Mouse (Mus musculus): ENCODE results near the gene Esyt2. TPM values are rescaled to one million over a fixed set of nuclear protein-coding genes. Genes with fewer than 3 reads are reported as not detected.

The Esyt2 gene
- polyA plus RNA-seq, 1 experiment from 2014 or later: 19.0 TPM

DNA sequence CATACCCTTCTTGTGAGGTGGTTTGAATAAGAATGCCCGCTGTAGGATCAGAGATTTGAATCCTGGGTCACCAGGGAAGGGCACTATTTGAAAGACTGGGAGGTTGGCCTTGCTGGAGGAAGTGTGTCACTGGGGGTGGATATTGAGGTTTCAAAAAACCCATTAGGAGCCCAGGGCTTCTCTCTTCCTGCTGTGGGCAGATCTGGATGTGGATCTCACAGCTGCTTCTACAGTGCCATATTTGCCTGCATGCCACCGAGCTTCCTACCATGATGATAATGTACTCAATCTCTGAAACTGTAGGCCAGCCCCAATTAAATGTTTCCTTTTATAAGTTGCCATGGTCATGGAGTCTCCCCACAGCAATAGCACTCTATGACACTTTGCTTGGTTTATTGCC, 1.8 kb upstream of the Esyt2 start:
- Histone ChIP-seq H3K27me3 (no peaks in the 10 kb centered on the region), H3K27ac (no peak overlapping the region), H3K4me2 (no peak overlapping the region), H3K9ac (replicated peaks) (no peak overlapping the region), H3K9me3 (no peaks in the 10 kb centered on the region), H3K4me3 (replicated peaks) (no peak overlapping the region), H3K36me3 (no peaks in the 10 kb centered on the region), H3K4me1 (replicated peaks) (0 out of 2 replicates have a peak, but pooled peaks cover 6% of the 10 kb centered on the region)
- no peak for ATAC-seq (ENCODE audit: insufficient number of reproducible peaks, insufficient read depth, low FRiP score, low TSS enrichment, low read depth)
- WGBS: 93% methylated on average over 2 of the region's 2 CpGs

DNA sequence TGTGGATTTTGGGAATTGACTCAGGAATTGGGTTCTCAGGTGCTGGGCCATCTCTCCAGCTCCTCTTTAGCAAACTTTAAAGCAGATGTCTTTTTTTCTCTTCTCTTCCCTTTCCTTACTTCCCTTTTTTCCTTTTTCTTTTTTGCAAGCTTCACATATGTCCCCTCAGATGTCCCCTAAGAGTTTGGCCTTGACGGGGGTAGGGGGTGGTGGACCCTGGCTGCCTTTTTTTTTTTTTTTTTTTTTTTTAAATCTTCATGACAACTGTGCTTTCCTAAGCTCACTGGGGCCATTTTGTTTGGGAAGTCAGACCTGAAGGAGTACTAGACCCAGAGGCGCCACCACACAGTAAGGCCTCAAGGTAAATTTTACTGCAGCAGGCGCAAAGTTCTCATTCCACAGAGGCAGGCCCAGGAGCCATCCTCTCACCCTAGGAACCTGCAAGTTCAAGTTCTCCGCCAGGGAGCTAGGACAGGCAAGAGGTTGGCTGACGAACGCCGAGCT, 795 bp upstream of the Esyt2 start:
- WGBS: 3% methylated on average over 7 of the region's 7 CpGs

DNA sequence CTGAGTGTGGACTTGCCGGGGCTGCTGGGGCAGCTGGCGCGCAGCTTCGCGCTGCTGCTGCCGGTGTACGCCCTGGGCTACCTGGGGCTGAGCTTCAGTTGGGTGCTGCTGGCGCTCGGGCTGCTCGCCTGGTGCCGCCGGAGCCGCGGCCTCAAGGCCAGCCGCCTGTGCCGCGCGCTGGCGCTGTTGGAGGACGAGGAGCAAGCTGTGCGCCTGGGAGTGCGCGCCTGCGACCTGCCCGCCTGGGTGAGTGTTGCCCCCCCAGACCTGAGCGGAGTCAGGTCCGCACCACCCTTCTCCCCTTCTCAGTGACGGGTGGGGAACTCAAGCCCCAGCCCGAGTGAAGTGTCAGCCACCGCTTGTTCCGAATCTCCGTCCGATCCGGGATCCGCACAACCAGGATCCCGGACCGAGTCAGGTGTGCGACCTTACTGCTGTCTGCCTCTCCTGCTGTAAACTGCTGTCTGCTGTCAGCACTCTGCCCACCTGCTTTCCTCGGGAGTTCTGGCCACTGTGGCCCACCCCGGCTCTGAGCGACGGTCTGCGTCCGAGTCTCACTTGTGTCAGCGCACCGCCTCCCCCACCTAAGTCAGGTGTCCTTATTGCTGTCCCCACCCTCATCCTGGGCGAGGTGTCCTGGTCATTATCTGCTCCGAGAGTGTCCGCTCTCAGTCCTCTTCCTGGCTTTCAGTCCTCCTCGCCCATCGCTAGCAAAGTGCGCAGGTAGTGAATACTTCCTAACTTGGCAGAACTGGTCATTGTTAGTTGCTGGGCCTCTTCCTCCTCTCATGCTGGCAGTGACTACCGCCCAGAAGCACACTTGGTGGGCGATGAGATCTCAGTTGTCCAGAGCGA, 658 bp downstream of the Esyt2 start:
- Histone ChIP-seq H3K9me3 (no peaks in the 10 kb centered on the region), H3K4me2 (peak overlapping the region; percentile 96), H3K27me3 (no peaks in the 10 kb centered on the region), H3K9ac (replicated peaks) (peak overlapping the region; percentile 94), H3K4me3 (replicated peaks) (peak overlapping the region; percentile 88), H3K27ac (peak overlapping the region; percentile 91), H3K36me3 (no peaks in the 10 kb centered on the region), H3K4me1 (replicated peaks) (0 out of 2 replicates have a peak, but pooled peaks cover 6% of the 10 kb centered on the region)
- WGBS: under 1% methylated on average over 55 of the region's 55 CpGs
- ATAC-seq (ENCODE audit: insufficient number of reproducible peaks, insufficient read depth, low FRiP score, low TSS enrichment, low read depth): peak; percentile 75; the same call in 1 of the 2 replicates

More for the DNA sequence above, 795 bp upstream of the Esyt2 start:
- Histone ChIP-seq H3K27me3 (no peaks in the 10 kb centered on the region), H3K4me1 (replicated peaks) (0 out of 2 replicates have a peak, but pooled peaks cover 6% of the 10 kb centered on the region), H3K4me3 (replicated peaks) (peak overlapping the region; percentile 88), H3K4me2 (peak overlapping the region; percentile 60), H3K9ac (replicated peaks) (peak overlapping the region; percentile 71), H3K27ac (peak overlapping the region; percentile 97), H3K36me3 (no peaks in the 10 kb centered on the region), H3K9me3 (no peaks in the 10 kb centered on the region)
- ATAC-seq (ENCODE audit: insufficient number of reproducible peaks, insufficient read depth, low FRiP score, low TSS enrichment, low read depth): peak; percentile 16

DNA sequence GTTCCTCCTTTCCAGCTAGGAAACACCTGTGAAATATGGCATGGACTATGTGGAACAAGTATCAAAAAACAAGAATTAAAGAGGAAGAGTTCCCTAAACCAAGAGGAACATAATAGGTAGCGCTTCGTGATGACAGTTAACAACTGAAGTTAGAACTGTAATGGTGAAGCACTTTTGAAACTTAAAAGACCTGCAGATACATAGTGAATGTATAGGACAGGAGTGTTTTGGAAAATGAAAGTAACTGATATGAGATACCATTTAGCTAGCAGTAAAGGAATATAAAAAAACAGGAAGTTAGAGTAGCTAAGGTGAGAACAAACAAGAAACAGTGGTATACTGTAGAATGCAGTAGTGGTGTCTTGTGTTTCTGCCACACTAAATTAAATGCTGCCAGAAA, 1.9 kb downstream of the Esyt2 start:
- H3K4me2 ChIP-seq: no peak overlapping the region
- no peaks in the 10 kb centered on the region for H3K36me3 ChIP-seq
- WGBS: 84% methylated on average over 2 of the region's 2 CpGs
- H3K9ac ChIP-seq (replicated peaks): no peak overlapping the region
- H3K27ac ChIP-seq: no peak overlapping the region
- H3K4me3 ChIP-seq (replicated peaks): no peak overlapping the region
- H3K27me3 ChIP-seq: no peaks in the 10 kb centered on the region
- H3K9me3 ChIP-seq: no peaks in the 10 kb centered on the region
- ATAC-seq (ENCODE audit: insufficient number of reproducible peaks, insufficient read depth, low FRiP score, low TSS enrichment, low read depth): no peak
- H3K4me1 ChIP-seq (replicated peaks): 0 out of 2 replicates have a peak, but pooled peaks cover 6% of the 10 kb centered on the region

DNA sequence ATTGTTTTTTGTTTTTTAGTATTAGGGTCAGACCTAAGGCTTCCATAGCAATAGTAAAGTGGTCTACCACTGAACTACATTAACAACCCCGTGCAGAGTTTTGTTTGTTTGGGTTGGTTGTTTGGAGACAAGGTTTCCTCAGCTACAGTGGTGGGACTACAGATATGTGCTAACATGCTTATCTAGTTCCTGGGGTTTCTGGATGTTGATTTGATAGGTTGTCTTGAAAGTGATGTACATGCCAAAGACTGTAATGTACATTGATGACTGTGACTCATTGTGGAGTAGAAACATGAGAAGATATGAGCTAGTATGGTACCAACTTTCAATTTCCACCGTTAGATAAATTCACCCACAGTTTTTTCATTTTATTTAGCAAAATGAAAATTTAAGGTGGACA, 2.5 kb downstream of the Esyt2 start:
- no peaks in the 10 kb centered on the region for H3K27me3 ChIP-seq
- H3K9ac ChIP-seq (replicated peaks): no peak overlapping the region
- no peaks in the 10 kb centered on the region for H3K36me3 ChIP-seq
- no peaks in the 10 kb centered on the region for H3K9me3 ChIP-seq
- no peak overlapping the region for H3K4me3 ChIP-seq (replicated peaks)
- 0 out of 2 replicates have a peak, but pooled peaks cover 6% of the 10 kb centered on the region for H3K4me1 ChIP-seq (replicated peaks)
- ATAC-seq (ENCODE audit: insufficient number of reproducible peaks, insufficient read depth, low FRiP score, low TSS enrichment, low read depth): no peak
- H3K27ac ChIP-seq: no peak overlapping the region
- WGBS: 93% methylated on average over 2 of the region's 2 CpGs
- no peak overlapping the region for H3K4me2 ChIP-seq

DNA sequence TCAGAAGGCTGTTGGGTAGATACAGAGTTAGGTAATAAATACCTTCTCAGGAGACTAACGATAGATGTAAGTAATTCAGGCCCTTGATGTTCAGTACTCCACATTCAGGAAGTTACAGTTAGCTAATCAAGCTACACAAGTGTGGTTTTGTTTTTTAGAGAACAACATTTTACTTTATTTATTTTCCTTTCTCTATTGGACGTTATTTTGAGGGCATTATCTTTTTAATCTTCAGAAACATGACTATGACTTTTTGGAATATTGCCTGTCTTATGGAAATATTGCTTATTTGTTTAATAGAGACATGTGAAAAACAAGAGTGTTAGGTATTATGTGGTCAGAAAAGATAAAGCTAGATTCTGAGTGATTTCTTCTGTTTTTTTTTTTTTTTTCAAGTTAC, 12.2 kb downstream of the Esyt2 start:
- no peak overlapping the region for H3K4me3 ChIP-seq (replicated peaks)
- H3K9ac ChIP-seq (replicated peaks): no peak overlapping the region
- ATAC-seq (ENCODE audit: insufficient number of reproducible peaks, insufficient read depth, low FRiP score, low TSS enrichment, low read depth): no peak

DNA sequence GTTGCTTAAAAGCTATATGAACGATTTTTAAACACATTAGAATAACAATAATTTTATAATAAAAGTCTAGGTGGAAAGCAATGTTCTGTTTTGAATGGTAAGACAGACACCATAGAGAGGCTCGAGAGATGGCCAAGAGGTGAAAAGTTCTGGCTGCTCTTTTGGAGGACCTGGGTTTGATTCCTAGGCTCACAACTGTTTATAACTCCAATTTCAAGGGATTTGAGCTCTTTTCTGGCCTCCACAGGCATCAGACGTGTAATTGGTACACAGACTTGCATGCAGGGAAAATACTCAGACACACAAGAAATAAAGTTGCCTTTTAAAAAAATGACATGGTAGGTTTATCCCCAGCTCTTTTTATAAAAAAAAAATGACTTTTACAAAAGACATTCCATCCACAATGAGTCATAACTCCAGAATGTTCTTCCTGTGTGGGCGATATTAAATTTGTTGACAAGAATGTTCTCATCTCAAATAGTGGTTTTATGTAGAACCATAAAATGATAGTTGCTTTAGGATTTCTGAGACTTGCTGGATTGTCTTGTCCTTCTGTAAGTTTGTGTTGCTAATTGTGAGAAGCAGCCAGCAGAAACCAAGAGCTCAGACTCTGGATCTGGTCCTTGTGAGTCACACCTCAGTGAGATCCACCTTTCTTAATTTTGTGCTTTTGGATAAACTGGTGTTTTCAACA, 12.8 kb downstream of the Esyt2 start:
- no peak overlapping the region for H3K4me2 ChIP-seq
- 76% methylated on average over 4 of the region's 4 CpGs for WGBS

More for the DNA sequence above, 12.2 kb downstream of the Esyt2 start:
- Histone ChIP-seq H3K9me3 (no peaks in the 10 kb centered on the region), H3K4me2 (no peak overlapping the region), H3K27ac (no peak overlapping the region), H3K27me3 (no peaks in the 10 kb centered on the region), H3K36me3 (no peaks in the 10 kb centered on the region), H3K4me1 (replicated peaks) (no peaks in the 10 kb centered on the region)
- WGBS: 72% methylated on average over 2 of the region's 2 CpGs

GRCm38 (mm10) chr12:116299906-116300305, 18.9 kb downstream of the Esyt2 start:
- no peaks in the 10 kb centered on the region for H3K4me1 ChIP-seq (replicated peaks)
- H3K27me3 ChIP-seq: no peaks in the 10 kb centered on the region
- no peak overlapping the region for H3K27ac ChIP-seq
- no peak overlapping the region for H3K4me3 ChIP-seq (replicated peaks)
- WGBS: 99% methylated on average over 2 of the region's 2 CpGs
- ATAC-seq (ENCODE audit: insufficient number of reproducible peaks, insufficient read depth, low FRiP score, low TSS enrichment, low read depth): no peak
- H3K4me2 ChIP-seq: no peak overlapping the region
- H3K9me3 ChIP-seq: no peaks in the 10 kb centered on the region
- no peaks in the 10 kb centered on the region for H3K36me3 ChIP-seq
- no peak overlapping the region for H3K9ac ChIP-seq (replicated peaks)

More for the DNA sequence above, 12.8 kb downstream of the Esyt2 start:
- Histone ChIP-seq H3K36me3 (no peaks in the 10 kb centered on the region), H3K9me3 (no peaks in the 10 kb centered on the region), H3K9ac (replicated peaks) (no peak overlapping the region), H3K27me3 (no peaks in the 10 kb centered on the region), H3K4me1 (replicated peaks) (no peaks in the 10 kb centered on the region), H3K27ac (no peak overlapping the region), H3K4me3 (replicated peaks) (no peak overlapping the region)
- no peak for ATAC-seq (ENCODE audit: insufficient number of reproducible peaks, insufficient read depth, low FRiP score, low TSS enrichment, low read depth)

DNA sequence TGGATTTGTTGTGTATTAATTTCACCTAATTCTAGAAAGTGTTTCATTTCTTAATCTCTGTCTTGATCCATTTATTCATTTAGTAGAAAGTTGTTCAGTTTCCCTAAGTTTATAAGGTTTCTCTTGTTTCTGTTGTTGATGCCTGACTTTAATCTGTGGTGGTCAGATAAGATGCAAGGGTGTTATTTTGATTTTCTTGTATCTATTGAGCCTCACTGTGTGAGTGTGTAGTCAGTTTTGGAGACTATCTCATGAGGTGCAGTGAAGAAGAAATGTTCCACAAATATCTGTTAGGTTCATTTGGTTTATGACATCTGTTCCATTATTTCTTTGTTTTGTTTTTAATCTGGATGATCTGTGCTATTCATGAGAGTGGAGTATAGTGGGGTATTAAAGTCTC, 21.2 kb downstream of the Esyt2 start:
- no peak overlapping the region for H3K27ac ChIP-seq
- H3K27me3 ChIP-seq: no peaks in the 10 kb centered on the region
- H3K4me2 ChIP-seq: no peak overlapping the region
- no peak overlapping the region for H3K4me3 ChIP-seq (replicated peaks)
- no peak overlapping the region for H3K9ac ChIP-seq (replicated peaks)
- H3K36me3 ChIP-seq: no peaks in the 10 kb centered on the region
- no peaks in the 10 kb centered on the region for H3K9me3 ChIP-seq
- no peaks in the 10 kb centered on the region for H3K4me1 ChIP-seq (replicated peaks)
- ATAC-seq (ENCODE audit: insufficient number of reproducible peaks, insufficient read depth, low FRiP score, low TSS enrichment, low read depth): no peak

- no peak overlapping the region for H3K4me2 ChIP-seq
- no peak overlapping the region for H3K9ac ChIP-seq (replicated peaks)
- H3K9me3 ChIP-seq: no peaks in the 10 kb centered on the region
- no peak overlapping the region for H3K4me3 ChIP-seq (replicated peaks)
- no peak overlapping the region for H3K27ac ChIP-seq
- WGBS: 54% methylated on average over 1 of the region's 1 CpGs
- ATAC-seq (ENCODE audit: insufficient number of reproducible peaks, insufficient read depth, low FRiP score, low TSS enrichment, low read depth): no peak
- H3K36me3 ChIP-seq: no peaks in the 10 kb centered on the region
- H3K4me1 ChIP-seq (replicated peaks): no peaks in the 10 kb centered on the region
- no peaks in the 10 kb centered on the region for H3K27me3 ChIP-seq
Measured at GRCm38 (mm10) chr12:116306042-116306441, 25.0 kb downstream of the Esyt2 start.

DNA sequence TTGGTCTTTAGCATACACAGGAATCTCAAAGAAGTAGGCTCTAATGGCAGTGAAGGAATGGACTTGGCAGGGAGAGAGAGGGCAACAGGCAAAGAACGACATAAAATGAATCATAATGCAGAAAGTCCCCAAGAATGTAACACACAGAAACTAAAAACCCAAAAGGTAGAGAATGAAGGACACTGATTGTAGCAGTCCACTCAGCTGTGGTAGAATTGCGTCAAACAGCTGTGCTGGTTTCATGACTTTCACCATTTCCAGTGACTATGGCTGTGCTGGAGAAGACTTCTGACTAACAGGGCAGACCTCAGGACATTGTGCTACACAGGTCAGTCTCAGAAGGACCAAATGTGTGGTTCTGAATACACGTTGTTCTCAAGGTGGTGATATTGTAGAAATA, 26.9 kb downstream of the Esyt2 start:
- WGBS: 88% methylated on average over 3 of the region's 3 CpGs
- no peak overlapping the region for H3K4me2 ChIP-seq
- H3K9ac ChIP-seq (replicated peaks): no peak overlapping the region
- no peak for ATAC-seq (ENCODE audit: insufficient number of reproducible peaks, insufficient read depth, low FRiP score, low TSS enrichment, low read depth)
- no peaks in the 10 kb centered on the region for H3K27me3 ChIP-seq
- no peak overlapping the region for H3K4me3 ChIP-seq (replicated peaks)
- no peak overlapping the region for H3K27ac ChIP-seq
- no peaks in the 10 kb centered on the region for H3K36me3 ChIP-seq
- no peaks in the 10 kb centered on the region for H3K4me1 ChIP-seq (replicated peaks)
- no peaks in the 10 kb centered on the region for H3K9me3 ChIP-seq
